Mouse (Mus musculus) neural tube, embryonic 14.5 days (tissue): Measurements from ENCODE around the gene Btbd16. TPM values are rescaled to one million over a fixed set of nuclear protein-coding genes. Genes with fewer than 3 reads are reported as not detected.

Experiments used
- ATAC-seq: fragments of 200-750 bp; cut with Nextera tagmentation; 2 replicates; pipeline ENCODE4 v1.8.0; 2017; ENCODE audit warnings: low read depth, mild to moderate bottlenecking, moderate TSS enrichment, moderate library complexity
- H3K27ac ChIP-seq: fragments of 300-500 bp; sonication (generic); 2 replicates; pipeline ENCODE4 v1.5.1; 2014; ENCODE audit warnings: low read depth, mild to moderate bottlenecking, control low read depth, low read length, moderate library complexity, mixed read lengths
- H3K27me3 ChIP-seq: fragments of 300-500 bp; sonication (generic); 2 replicates; pipeline ENCODE4 v1.6.1; 2014; ENCODE audit warnings: low read length; ENCODE audit not compliant: control insufficient read depth, insufficient read depth
- H3K36me3 ChIP-seq: fragments of 300-500 bp; sonication (generic); 2 replicates; pipeline ENCODE4 v1.6.1; 2014; ENCODE audit warnings: low read length, mixed read lengths; ENCODE audit not compliant: control insufficient read depth, insufficient read depth
- H3K4me1 ChIP-seq: fragments of 300-500 bp; sonication (generic); 2 replicates; pipeline ENCODE4 v1.6.1; 2014; ENCODE audit warnings: low read length; ENCODE audit not compliant: control insufficient read depth, insufficient read depth
- H3K4me2 ChIP-seq: fragments of 300-500 bp; sonication (generic); 2 replicates; pipeline ENCODE4 v1.6.1; 2014; ENCODE audit warnings: mild to moderate bottlenecking, low read depth, low read length, control low read depth
- H3K4me3 ChIP-seq: fragments of 300-500 bp; sonication (generic); 2 replicates; pipeline ENCODE4 v1.5.1; 2014; ENCODE audit warnings: low read depth, low read length, control low read depth, mixed read lengths
- H3K9ac ChIP-seq: fragments of 300-500 bp; sonication (generic); replicated peaks from 2 replicates; pipeline ENCODE4 v1.6.1; 2014; ENCODE audit warnings: low read depth, mild to moderate bottlenecking, control low read depth, low read length, mixed read lengths
- H3K9me3 ChIP-seq: fragments of 300-500 bp; sonication (generic); 2 replicates; pipeline ENCODE4 v1.6.1; 2016; ENCODE audit warnings: low read length; ENCODE audit not compliant: control insufficient read depth
- WGBS: fragments of 180-500 bp; shearing (Covaris S2); extraction: QIAGEN DNeasy Blood & Tissue Kit; methylation state at CpG from one replicate; pipeline ENCODE4 v1.1.7; 2014; 5-methylcytosine and 5-hydroxymethylcytosine counted together
- polyA plus RNA-seq: library from polyadenylated mRNA; unstranded; fragments of >200 nt; fragmentation: Nextera tagmentation; extraction: Ambion mirVana; gene quantifications from 2 replicates; pipeline ENCODE4 v1.2.1, GENCODE M21; 2014

Btbd16 gene
- polyA plus RNA-seq, 1 experiment from 2014 or later, result not detected

DNA sequence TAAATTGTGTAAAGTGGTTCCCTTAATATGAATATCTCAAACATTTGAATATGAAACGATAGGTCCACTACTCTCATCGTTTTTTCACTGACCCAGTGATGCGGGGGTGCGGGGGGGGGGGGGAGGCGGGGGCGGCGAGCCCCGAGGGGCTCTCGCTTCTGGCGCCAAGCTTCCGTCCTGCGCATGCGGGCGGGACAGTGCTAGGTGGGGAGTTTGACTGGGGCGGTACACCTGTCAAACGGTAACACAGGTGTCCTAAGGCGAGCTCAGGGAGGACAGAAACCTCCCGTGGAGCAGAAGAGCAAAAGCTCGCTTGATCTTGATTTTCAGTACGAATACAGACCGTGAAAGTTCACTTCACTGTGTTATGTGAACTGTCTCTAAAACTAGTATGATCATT, 60.4 kb downstream of the Btbd16 start:
- Histone ChIP-seq H3K4me3 (no peak overlapping the region), H3K36me3 (no peaks in the 10 kb centered on the region), H3K4me2 (no peak overlapping the region), H3K9me3 (no peaks in the 10 kb centered on the region), H3K27ac (0 out of 2 replicates have a peak overlapping the region, but pooled peaks have one; percentile 2), H3K27me3 (no peaks in the 10 kb centered on the region), H3K4me1 (peaks cover 11% of the 10 kb centered on the region), H3K9ac (no peak overlapping the region)
- peak; percentile 88 for ATAC-seq
- WGBS, result 39% methylated on average over 21 of the region's 21 CpGs

DNA sequence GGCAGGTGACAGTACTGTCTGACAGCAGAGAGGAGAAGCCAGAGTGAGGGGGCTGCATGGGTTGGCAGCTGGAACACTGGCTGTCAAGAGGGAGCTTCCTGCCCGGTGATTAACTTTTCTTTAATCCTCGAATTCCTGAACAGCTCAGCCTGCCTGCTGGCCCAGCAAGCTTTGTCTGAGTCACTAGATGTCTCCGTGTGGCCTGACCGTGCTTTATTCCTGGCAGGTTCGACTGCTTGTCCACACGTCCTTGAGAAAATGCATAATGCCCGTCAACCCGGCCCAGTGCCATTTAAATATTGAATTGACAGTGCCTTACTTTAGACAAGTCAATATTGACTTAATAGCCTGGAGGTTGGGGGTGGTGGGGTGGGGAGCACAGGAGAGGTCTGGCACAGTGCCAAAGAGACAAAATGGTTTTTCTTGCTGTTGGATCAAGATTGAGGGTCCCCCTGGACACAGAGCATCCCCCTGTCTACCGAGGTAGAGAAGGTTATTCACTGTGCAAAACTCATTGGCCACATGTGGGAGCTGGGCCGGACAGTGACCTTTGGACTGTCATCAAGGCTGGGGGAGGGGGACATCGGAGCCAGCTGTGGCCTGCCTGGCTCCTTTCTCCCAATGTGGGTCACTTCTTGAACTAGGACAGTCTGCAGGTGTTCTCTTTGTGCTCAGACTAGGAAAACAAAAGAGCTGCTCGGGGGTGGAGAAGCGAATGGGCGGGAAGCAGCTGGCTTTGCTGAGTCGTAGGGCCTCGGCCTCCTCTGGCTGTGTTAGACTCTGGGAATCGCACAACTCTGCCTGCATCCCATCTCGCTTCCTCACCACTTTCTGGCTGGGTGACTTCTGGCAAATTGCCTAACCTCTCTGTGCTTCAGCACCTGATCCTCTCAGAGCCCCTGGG, 61.3 kb downstream of the Btbd16 start:
- no peak overlapping the region for H3K9ac ChIP-seq
- no peaks in the 10 kb centered on the region for H3K9me3 ChIP-seq
- H3K4me3 ChIP-seq, result no peak overlapping the region
- no peak overlapping the region for H3K4me2 ChIP-seq
- WGBS, result 5% methylated on average over 18 of the region's 18 CpGs
- no peaks in the 10 kb centered on the region for H3K36me3 ChIP-seq
- no peak; the same call in 1 of the 2 replicates for ATAC-seq
- H3K4me1 ChIP-seq, result peaks cover 11% of the 10 kb centered on the region
- H3K27me3 ChIP-seq, result no peaks in the 10 kb centered on the region; the same call in 1 of the 2 replicates
- peak overlapping the region; percentile 58; the same call in 1 of the 2 replicates for H3K27ac ChIP-seq

DNA sequence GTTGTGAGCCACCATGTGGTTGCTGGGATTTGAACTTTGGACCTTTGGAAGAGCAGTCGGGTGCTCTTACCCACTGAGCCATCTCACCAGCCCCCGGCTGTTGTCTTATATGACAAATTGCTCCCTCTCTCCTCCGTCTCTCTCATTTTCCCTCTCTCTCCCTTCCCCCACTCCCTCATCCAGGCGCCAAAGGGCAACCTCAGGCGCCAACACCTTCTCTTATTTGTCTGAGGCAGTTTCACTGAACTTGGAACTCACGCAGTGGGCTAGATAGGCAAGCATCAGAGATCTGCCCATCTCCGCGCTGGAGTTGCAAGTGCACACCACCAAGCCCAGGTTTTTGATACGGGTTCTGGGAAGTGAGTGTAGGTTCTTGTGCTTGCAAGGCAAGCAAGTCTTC, 62.2 kb downstream of the Btbd16 start:
- WGBS, result 55% methylated on average over 9 of the region's 9 CpGs
- Histone ChIP-seq H3K36me3 (no peaks in the 10 kb centered on the region), H3K4me3 (no peak overlapping the region), H3K27ac (no peak overlapping the region), H3K9me3 (no peaks in the 10 kb centered on the region), H3K9ac (no peak overlapping the region), H3K4me2 (no peak overlapping the region), H3K4me1 (peaks cover 11% of the 10 kb centered on the region), H3K27me3 (no peaks in the 10 kb centered on the region; the same call in 1 of the 2 replicates)
- ATAC-seq, result no peak

DNA sequence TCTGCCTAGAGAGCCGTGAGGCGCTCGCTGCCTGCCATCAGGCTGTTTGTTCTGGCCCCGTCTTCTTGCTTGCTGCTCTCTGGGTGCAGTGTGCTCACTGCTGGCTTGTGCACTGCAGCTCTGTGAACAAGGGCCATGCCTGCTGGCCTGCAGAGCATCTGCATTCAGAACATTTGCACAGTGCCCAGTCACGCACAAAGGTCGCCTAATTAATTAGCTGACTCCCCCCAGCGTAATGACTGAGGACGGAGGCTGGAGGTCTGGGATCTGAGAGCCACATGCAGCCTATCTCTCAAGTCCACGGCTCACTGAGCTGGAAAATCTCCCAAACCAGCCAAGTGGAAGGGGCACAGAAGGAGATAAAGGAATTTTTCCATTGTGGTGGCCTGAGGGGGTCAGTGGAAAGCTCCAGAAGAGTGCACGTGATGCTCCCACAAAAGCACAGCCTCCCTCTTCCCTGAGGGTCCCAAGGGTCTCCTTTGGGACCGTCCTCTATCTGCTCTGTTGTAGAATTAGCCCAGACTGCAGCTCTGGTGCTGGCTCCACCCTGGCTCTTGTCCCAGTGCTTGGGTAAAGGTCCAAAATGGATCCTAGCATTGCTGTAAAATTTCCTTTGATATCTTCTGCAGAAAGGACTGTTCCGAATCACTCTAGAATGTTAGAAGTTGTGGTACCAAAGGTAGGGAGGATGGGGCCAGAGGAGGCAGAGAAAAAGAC, 64.2 kb downstream of the Btbd16 start:
- no peak overlapping the region; the same call in 1 of the 2 replicates for H3K27ac ChIP-seq
- 11% methylated on average over 12 of the region's 12 CpGs for WGBS
- H3K9ac ChIP-seq, result no peak overlapping the region
- no peak overlapping the region for H3K4me2 ChIP-seq
- H3K4me3 ChIP-seq, result no peak overlapping the region
- peak; percentile 82 for ATAC-seq
- H3K4me1 ChIP-seq, result peaks cover 11% of the 10 kb centered on the region
- H3K27me3 ChIP-seq, result no peaks in the 10 kb centered on the region; the same call in 1 of the 2 replicates
- no peaks in the 10 kb centered on the region for H3K9me3 ChIP-seq
- H3K36me3 ChIP-seq, result no peaks in the 10 kb centered on the region

DNA sequence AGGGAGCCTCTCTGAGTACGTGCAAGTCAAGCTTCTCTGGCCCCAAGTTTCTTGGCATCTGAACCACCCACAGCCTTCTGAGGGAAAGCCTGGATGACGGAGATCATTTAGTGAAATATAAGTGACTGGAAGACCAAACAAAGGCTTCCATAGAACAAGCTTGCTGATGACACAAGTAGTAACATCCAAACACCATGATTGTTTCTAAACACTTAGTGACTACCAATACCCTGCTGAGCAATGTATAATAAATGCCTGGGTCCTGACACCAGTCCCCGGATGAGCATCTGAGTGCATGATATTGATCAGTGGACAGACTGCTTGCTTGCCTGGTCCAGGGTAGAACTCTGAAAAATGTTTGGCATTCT, 64.8 kb downstream of the Btbd16 start:
- H3K27me3 ChIP-seq, result no peaks in the 10 kb centered on the region; the same call in 1 of the 2 replicates
- H3K27ac ChIP-seq, result no peak overlapping the region
- no peak for ATAC-seq
- WGBS, result 54% methylated on average over 3 of the region's 3 CpGs
- H3K4me3 ChIP-seq, result no peak overlapping the region
- no peaks in the 10 kb centered on the region for H3K9me3 ChIP-seq
- no peak overlapping the region for H3K4me2 ChIP-seq
- peaks cover 11% of the 10 kb centered on the region for H3K4me1 ChIP-seq
- no peaks in the 10 kb centered on the region for H3K36me3 ChIP-seq
- no peak overlapping the region for H3K9ac ChIP-seq

DNA sequence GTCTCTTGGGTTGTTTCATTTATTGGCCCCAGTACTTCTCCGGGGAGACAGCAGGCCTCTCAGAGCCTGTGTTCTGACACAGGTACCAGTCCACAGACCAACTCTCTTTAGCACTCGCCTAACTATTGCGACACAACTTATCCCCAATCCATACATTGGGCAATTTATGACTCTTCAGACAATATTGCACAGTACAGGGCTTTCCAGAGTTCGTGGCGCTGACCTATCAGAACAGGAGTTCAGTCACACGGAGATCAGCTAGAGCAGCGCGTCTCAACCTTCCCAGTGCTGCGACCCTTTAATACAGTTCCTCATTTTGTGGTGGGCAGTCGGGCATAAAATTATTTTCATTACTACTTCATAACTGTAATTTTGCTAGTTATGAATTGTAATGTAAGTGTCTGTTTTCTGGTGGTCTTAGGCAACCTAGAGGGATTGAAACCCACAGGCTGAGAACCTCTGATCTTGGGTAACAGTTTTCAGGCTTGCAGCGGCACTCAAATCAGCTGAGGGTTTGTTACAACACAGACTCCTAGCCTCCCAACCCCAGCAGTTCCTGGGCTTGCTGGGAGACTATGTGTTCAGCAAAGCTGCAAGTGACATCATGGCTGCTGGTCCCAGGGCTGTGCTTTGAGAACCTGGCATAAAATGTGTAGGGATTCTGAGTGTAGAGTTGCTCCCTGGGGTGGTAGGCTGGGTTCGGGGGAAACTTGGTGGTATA, 65.7 kb downstream of the Btbd16 start:
- no peak overlapping the region for H3K27ac ChIP-seq
- no peak overlapping the region for H3K4me3 ChIP-seq
- H3K4me2 ChIP-seq, result no peak overlapping the region
- no peaks in the 10 kb centered on the region for H3K9me3 ChIP-seq
- peaks cover 11% of the 10 kb centered on the region for H3K4me1 ChIP-seq
- no peaks in the 10 kb centered on the region for H3K36me3 ChIP-seq
- H3K9ac ChIP-seq, result no peak overlapping the region
- 85% methylated on average over 12 of the region's 12 CpGs for WGBS
- ATAC-seq, result no peak
- H3K27me3 ChIP-seq, result no peaks in the 10 kb centered on the region; the same call in 1 of the 2 replicates

DNA sequence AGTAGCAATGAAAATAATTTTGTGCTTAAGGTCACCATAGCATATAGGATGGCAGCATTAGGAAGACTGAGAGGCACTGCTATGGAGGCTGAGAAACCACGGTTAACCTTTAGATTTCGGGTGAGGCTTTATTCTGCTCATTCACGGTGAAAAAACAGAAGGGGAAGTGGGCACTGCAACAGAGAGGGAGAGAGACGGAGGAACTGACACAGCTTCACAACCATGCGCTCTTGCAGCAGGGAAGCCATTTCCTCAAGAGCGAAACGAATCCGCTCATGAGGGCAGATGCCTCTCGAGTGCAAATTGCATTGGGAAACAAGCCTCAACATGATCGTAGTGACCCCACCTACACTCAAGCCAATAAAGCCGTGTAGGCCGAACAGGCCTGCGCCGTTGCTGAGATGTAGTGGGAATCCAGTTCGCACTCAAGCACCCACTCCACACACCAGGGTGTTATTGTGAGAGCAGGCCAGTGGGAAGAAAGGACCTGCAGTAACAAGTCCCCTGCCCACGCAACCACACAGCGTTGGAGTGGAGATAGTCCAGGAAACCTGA, 73.4 kb downstream of the Btbd16 start:
- Histone ChIP-seq H3K4me1 (no peaks in the 10 kb centered on the region), H3K27ac (no peak overlapping the region), H3K36me3 (no peaks in the 10 kb centered on the region), H3K4me2 (no peak overlapping the region), H3K9me3 (no peaks in the 10 kb centered on the region), H3K9ac (no peak overlapping the region), H3K27me3 (no peaks in the 10 kb centered on the region), H3K4me3 (no peak overlapping the region)
- no peak for ATAC-seq
- WGBS, result 91% methylated on average over 17 of the region's 17 CpGs

DNA sequence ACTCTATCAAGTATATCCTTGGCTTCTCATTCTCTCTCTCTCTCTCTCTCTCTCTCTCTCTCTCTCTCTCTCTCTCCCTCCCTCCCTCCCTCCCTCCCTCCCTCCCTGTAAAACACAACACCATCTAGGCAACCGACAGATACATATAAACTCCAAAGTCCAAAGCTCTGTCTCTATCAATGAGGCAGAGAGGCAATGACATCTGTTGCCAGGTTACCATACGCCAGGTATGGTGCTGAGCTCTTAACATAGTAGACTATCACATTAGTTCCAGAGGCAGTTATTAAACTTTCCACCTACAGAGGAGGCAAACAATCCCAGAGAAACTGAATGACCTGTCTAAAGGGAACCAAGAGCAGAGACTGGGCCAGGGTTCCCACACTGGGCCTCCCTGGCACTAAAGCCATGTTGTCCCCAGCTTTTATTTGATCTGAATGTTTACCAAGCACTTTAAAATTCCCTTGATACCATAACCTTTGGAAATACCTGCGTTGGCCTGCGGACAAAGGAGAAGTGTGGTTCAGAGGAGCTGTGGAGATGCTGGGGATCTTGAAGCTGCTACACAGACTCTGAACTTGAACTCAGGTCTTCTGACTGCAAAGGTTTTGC, 80.9 kb downstream of the Btbd16 start:
- 77% methylated on average over 4 of the region's 4 CpGs for WGBS
- ATAC-seq, result no peak
- no peaks in the 10 kb centered on the region for H3K4me1 ChIP-seq
- no peaks in the 10 kb centered on the region for H3K36me3 ChIP-seq
- H3K27ac ChIP-seq, result no peak overlapping the region
- no peak overlapping the region for H3K4me3 ChIP-seq
- no peaks in the 10 kb centered on the region for H3K9me3 ChIP-seq
- no peak overlapping the region for H3K9ac ChIP-seq
- H3K27me3 ChIP-seq, result no peaks in the 10 kb centered on the region
- H3K4me2 ChIP-seq, result no peak overlapping the region
